Mouse (Mus musculus) stomach, embryonic 15.5 days (tissue): ENCODE measurements around the gene Gfod1. TPM values are rescaled to one million over a fixed set of nuclear protein-coding genes. Genes with fewer than 3 reads are reported as not detected.

ENCODE experiments used
- ATAC-seq: fragments of 200-750 bp; cut with Nextera tagmentation; 2 replicates; pipeline ENCODE4 v1.8.0; 2017; ENCODE audit warnings: low read depth, moderate number of reproducible peaks, moderate TSS enrichment; ENCODE audit not compliant: insufficient read depth, low FRiP score
- H3K27ac ChIP-seq: fragments of 300-500 bp; sonication (generic); 2 replicates; pipeline ENCODE4 v1.5.1; 2015; ENCODE audit warnings: mild to moderate bottlenecking, inconsistent platforms
- H3K27me3 ChIP-seq: fragments of 300-500 bp; sonication (generic); replicated peaks from 2 replicates; pipeline ENCODE4 v1.6.1; 2015; ENCODE audit warnings: inconsistent platforms
- H3K36me3 ChIP-seq: fragments of 300-500 bp; sonication (generic); 2 replicates; pipeline ENCODE4 v1.6.1; 2015; ENCODE audit warnings: inconsistent platforms
- H3K4me1 ChIP-seq: fragments of 300-500 bp; sonication (generic); 2 replicates; pipeline ENCODE4 v1.6.1; 2015; ENCODE audit warnings: inconsistent platforms
- H3K4me2 ChIP-seq: fragments of 300-500 bp; sonication (generic); 2 replicates; pipeline ENCODE4 v1.6.1; 2015; ENCODE audit warnings: mild to moderate bottlenecking, inconsistent platforms
- H3K4me3 ChIP-seq: fragments of 300-500 bp; sonication (generic); replicated peaks from 2 replicates; pipeline ENCODE4 v1.5.1; 2015; ENCODE audit warnings: inconsistent platforms
- H3K9ac ChIP-seq: fragments of 300-500 bp; sonication (generic); 2 replicates; pipeline ENCODE4 v1.6.1; 2015; ENCODE audit warnings: inconsistent platforms
- H3K9me3 ChIP-seq: fragments of 300-500 bp; sonication (generic); 2 replicates; pipeline ENCODE4 v1.6.1; 2016; ENCODE audit warnings: inconsistent platforms
- WGBS: fragments of 180-500 bp; shearing (Covaris S2); methylation state at CpG from one replicate; pipeline ENCODE4 v1.1.7; 2015; 5-methylcytosine and 5-hydroxymethylcytosine counted together
- polyA plus RNA-seq: library from polyadenylated mRNA; unstranded; fragments of >200 nt; fragmentation: Nextera tagmentation; extraction: Ambion mirVana; gene quantifications from 2 replicates; pipeline ENCODE4 v1.2.1, GENCODE M21; 2015

Gfod1 gene
- polyA plus RNA-seq = 0.45 and 0.73 TPM in 2 replicates

GRCm38 (mm10) chr13:43304018-43304431 is at the start of gene Gfod1:
TSS of gene Gfod1 (minus strand) at chr13:43304172.
- Histone ChIP-seq H3K9ac (peak within 1 kb of the TSS; percentile 65), H3K36me3 (no peaks in the 10 kb centered on the region), H3K27ac (peak within 1 kb of the TSS; percentile 81), H3K4me2 (peak within 1 kb of the TSS; percentile 100), H3K27me3 (0 out of 2 replicates have a peak, but pooled peaks cover 7% of the 10 kb centered on the region), H3K9me3 (no peaks in the 10 kb centered on the region), H3K4me1 (peaks cover 28% of the 10 kb centered on the region), H3K4me3 (peak within 1 kb of the TSS; percentile 69)
- WGBS = under 1% methylated on average over 53 of the region's 53 CpGs
- peak; percentile 98 for ATAC-seq

GRCm38 (mm10) chr13:43353356-43353755 is 49.4 kb upstream of the Gfod1 start:
- no peaks in the 10 kb centered on the region for H3K4me1 ChIP-seq
- 50% methylated on average over 4 of the region's 4 CpGs for WGBS
- no peak overlapping the region for H3K27ac ChIP-seq
- H3K4me3 ChIP-seq = no peak overlapping the region
- H3K4me2 ChIP-seq = no peak overlapping the region
- H3K36me3 ChIP-seq = no peaks in the 10 kb centered on the region
- H3K9ac ChIP-seq = no peak overlapping the region
- H3K27me3 ChIP-seq = no peaks in the 10 kb centered on the region
- H3K9me3 ChIP-seq = no peaks in the 10 kb centered on the region
- ATAC-seq = no peak

GRCm38 (mm10) chr13:43350489-43351169 is 46.7 kb upstream of the Gfod1 start:
- no peaks in the 10 kb centered on the region for H3K9me3 ChIP-seq
- no peak for ATAC-seq
- whole genome bisulfite sequencing = 59% methylated on average over 9 of the region's 9 CpGs
- no peaks in the 10 kb centered on the region for H3K4me1 ChIP-seq
- H3K4me3 ChIP-seq = no peak overlapping the region
- no peak overlapping the region for H3K27ac ChIP-seq
- no peaks in the 10 kb centered on the region for H3K36me3 ChIP-seq
- no peak overlapping the region for H3K9ac ChIP-seq
- no peaks in the 10 kb centered on the region for H3K27me3 ChIP-seq
- H3K4me2 ChIP-seq = no peak overlapping the region

- Histone ChIP-seq H3K27ac (no peak overlapping the region), H3K4me3 (no peak overlapping the region), H3K9me3 (no peaks in the 10 kb centered on the region), H3K4me1 (no peaks in the 10 kb centered on the region), H3K4me2 (no peak overlapping the region), H3K36me3 (no peaks in the 10 kb centered on the region), H3K9ac (no peak overlapping the region), H3K27me3 (no peaks in the 10 kb centered on the region)
- ATAC-seq = no peak
- WGBS = 73% methylated on average over 8 of the region's 8 CpGs
Measured at GRCm38 (mm10) chr13:43349376-43349775, 45.4 kb upstream of the Gfod1 start.

GRCm38 (mm10) chr13:43346825-43347224 is 42.9 kb upstream of the Gfod1 start:
- Histone ChIP-seq H3K36me3 (no peaks in the 10 kb centered on the region), H3K4me3 (no peak overlapping the region), H3K27me3 (no peaks in the 10 kb centered on the region), H3K4me2 (no peak overlapping the region), H3K9me3 (no peaks in the 10 kb centered on the region), H3K27ac (no peak overlapping the region), H3K9ac (no peak overlapping the region), H3K4me1 (no peaks in the 10 kb centered on the region)
- no peak for ATAC-seq

GRCm38 (mm10) chr13:43338632-43339031 is 34.7 kb upstream of the Gfod1 start:
- no peaks in the 10 kb centered on the region for H3K27me3 ChIP-seq
- H3K9me3 ChIP-seq = no peaks in the 10 kb centered on the region
- ATAC-seq = no peak
- H3K4me3 ChIP-seq = no peak overlapping the region
- H3K4me1 ChIP-seq = peaks cover 3% of the 10 kb centered on the region; the same call in 1 of the 2 replicates
- H3K9ac ChIP-seq = no peak overlapping the region
- 33% methylated on average over 4 of the region's 4 CpGs for WGBS
- no peaks in the 10 kb centered on the region for H3K36me3 ChIP-seq
- no peak overlapping the region for H3K4me2 ChIP-seq
- H3K27ac ChIP-seq = no peak overlapping the region

GRCm38 (mm10) chr13:43338001-43338400 is 34.0 kb upstream of the Gfod1 start:
- Histone ChIP-seq H3K27ac (no peak overlapping the region), H3K4me1 (peaks cover 3% of the 10 kb centered on the region; the same call in 1 of the 2 replicates), H3K4me2 (no peak overlapping the region), H3K9me3 (no peaks in the 10 kb centered on the region), H3K27me3 (no peaks in the 10 kb centered on the region), H3K9ac (no peak overlapping the region), H3K4me3 (no peak overlapping the region), H3K36me3 (no peaks in the 10 kb centered on the region)
- WGBS = 85% methylated on average over 8 of the region's 8 CpGs
- no peak for ATAC-seq

GRCm38 (mm10) chr13:43336425-43337221 is 32.7 kb upstream of the Gfod1 start:
- peak; percentile 35; the same call in 1 of the 2 replicates for ATAC-seq
- Histone ChIP-seq H3K4me2 (no peak overlapping the region), H3K9me3 (no peaks in the 10 kb centered on the region), H3K27me3 (no peaks in the 10 kb centered on the region), H3K9ac (no peak overlapping the region), H3K27ac (no peak overlapping the region), H3K36me3 (no peaks in the 10 kb centered on the region), H3K4me1 (peaks cover 3% of the 10 kb centered on the region; the same call in 1 of the 2 replicates), H3K4me3 (no peak overlapping the region)
- WGBS = 45% methylated on average over 12 of the region's 12 CpGs

- 41% methylated on average over 7 of the region's 7 CpGs for WGBS
Measured at GRCm38 (mm10) chr13:43332591-43332990, 28.6 kb upstream of the Gfod1 start.

GRCm38 (mm10) chr13:43331721-43332444 is 27.9 kb upstream of the Gfod1 start:
- Histone ChIP-seq H3K4me1 (peaks cover 3% of the 10 kb centered on the region; the same call in 1 of the 2 replicates), H3K4me3 (no peak overlapping the region), H3K4me2 (no peak overlapping the region), H3K36me3 (no peaks in the 10 kb centered on the region), H3K27ac (no peak overlapping the region), H3K9me3 (no peaks in the 10 kb centered on the region), H3K9ac (no peak overlapping the region), H3K27me3 (no peaks in the 10 kb centered on the region)
- 42% methylated on average over 11 of the region's 11 CpGs for WGBS
- no peak for ATAC-seq

More at GRCm38 (mm10) chr13:43332591-43332990, 28.6 kb upstream of the Gfod1 start:
- Histone ChIP-seq H3K27ac (no peak overlapping the region), H3K9ac (no peak overlapping the region), H3K4me3 (no peak overlapping the region), H3K9me3 (no peaks in the 10 kb centered on the region), H3K4me2 (no peak overlapping the region), H3K4me1 (peaks cover 3% of the 10 kb centered on the region; the same call in 1 of the 2 replicates), H3K27me3 (no peaks in the 10 kb centered on the region), H3K36me3 (no peaks in the 10 kb centered on the region)
- no peak for ATAC-seq

- no peaks in the 10 kb centered on the region for H3K27me3 ChIP-seq
- H3K4me1 ChIP-seq = no peaks in the 10 kb centered on the region
- 62% methylated on average over 1 of the region's 1 CpGs for WGBS
- no peaks in the 10 kb centered on the region for H3K36me3 ChIP-seq
- no peak for ATAC-seq
- no peak overlapping the region for H3K4me3 ChIP-seq
- no peak overlapping the region for H3K27ac ChIP-seq
- no peak overlapping the region for H3K9ac ChIP-seq
- no peaks in the 10 kb centered on the region for H3K9me3 ChIP-seq
- H3K4me2 ChIP-seq = no peak overlapping the region
Measured at GRCm38 (mm10) chr13:43325427-43325826, 21.5 kb upstream of the Gfod1 start.
